19 mouse cellular contexts compared by ENCODE assay signal in genomic region chr8:122658149-122658806, GRCm38 (mm10). TPM values are rescaled to one million over a fixed set of nuclear protein-coding genes. Genes with fewer than 3 reads are reported as not detected.
DNase-seq lines count a peak whose midpoint lies in the region; ATAC-seq and TF ChIP-seq lines count a peak whose summit lies in the region.
"Had no signal": no experiment of that assay in that cellular context is flagged by ENCODE, and none has a peak within 500 bp of the region (broad histone marks: within the 10 kb centered on the region; RNA-seq: fewer than 3 reads in every experiment).

No protein-coding gene starts in this region.

- intact Hi-C loops in heart, postnatal 14 days (cut with DNase I): no loop called here

- peak overlapping the region; percentile 34; the same call in 1 of the 2 replicates for H3K27ac ChIP-seq in heart, embryonic 16.5 days (ENCODE audit: low read length)
- H3K27ac ChIP-seq in embryonic facial prominence, embryonic 10.5 days (replicated peaks): peak overlapping the region; percentile 85
- peak overlapping the region; percentile 86 for H3K27ac ChIP-seq in limb, embryonic 13.5 days
- no peak overlapping the region for H3K27ac ChIP-seq in layer of hippocampus, adult 2 months
- no peak overlapping the region for H3K27ac ChIP-seq in midbrain, embryonic 13.5 days
- H3K27ac ChIP-seq: heart, embryonic 13.5 days; liver, embryonic 13.5 days had no signal

- no peaks in the 10 kb centered on the region for H3K27me3 ChIP-seq in heart, embryonic 16.5 days (ENCODE audit: control insufficient read depth, insufficient read depth, low read length)
- H3K27me3 ChIP-seq in embryonic facial prominence, embryonic 10.5 days (replicated peaks; ENCODE audit: low read depth, poor library complexity, severe bottlenecking): peaks cover 27% of the 10 kb centered on the region
- no peaks in the 10 kb centered on the region for H3K27me3 ChIP-seq in limb, embryonic 13.5 days
- no peaks in the 10 kb centered on the region for H3K27me3 ChIP-seq in midbrain, embryonic 13.5 days
- H3K27me3 ChIP-seq: liver, embryonic 13.5 days had no signal

- no peak overlapping the region for H3K9ac ChIP-seq in heart, embryonic 16.5 days (ENCODE audit: low read length)
- H3K9ac ChIP-seq in limb, embryonic 13.5 days: no peak overlapping the region
- H3K9ac ChIP-seq in midbrain, embryonic 13.5 days (replicated peaks): no peak overlapping the region
- H3K9ac ChIP-seq: heart, embryonic 13.5 days; liver, embryonic 13.5 days had no signal

- 67% methylated on average over 10 of the region's 10 CpGs for WGBS in heart, embryonic 16.5 days
- WGBS in embryonic facial prominence, embryonic 10.5 days: 33% methylated on average over 10 of the region's 10 CpGs
- WGBS in limb, embryonic 13.5 days: 17% methylated on average over 10 of the region's 10 CpGs
- 72% methylated on average over 10 of the region's 10 CpGs for WGBS in midbrain, embryonic 13.5 days

- ATAC-seq in heart, embryonic 16.5 days (replicated peaks; ENCODE audit: extremely low read depth, insufficient read depth, low FRiP score): no peak
- peak; percentile 65 for ATAC-seq in limb, embryonic 13.5 days (ENCODE audit: low FRiP score, low read depth)
- no peak for ATAC-seq in midbrain, embryonic 13.5 days
- ATAC-seq: midbrain, embryonic 16.5 days had no signal

- H3K9me3 ChIP-seq in heart, embryonic 16.5 days (replicated peaks; ENCODE audit: control insufficient read depth, low read length): no peaks in the 10 kb centered on the region
- no peaks in the 10 kb centered on the region for H3K9me3 ChIP-seq in embryonic facial prominence, embryonic 10.5 days
- no peaks in the 10 kb centered on the region for H3K9me3 ChIP-seq in limb, embryonic 13.5 days
- no peaks in the 10 kb centered on the region for H3K9me3 ChIP-seq in midbrain, embryonic 13.5 days
- H3K9me3 ChIP-seq: heart, embryonic 13.5 days; liver, embryonic 13.5 days had no signal

- no peak for TF ChIP-seq CTCF in layer of hippocampus, adult 2 months (conservative IDR thresholded peaks at IDR 0.05)

- H3K4me3 ChIP-seq in heart, embryonic 16.5 days (ENCODE audit: low read length): no peak overlapping the region
- peak overlapping the region; percentile 37 for H3K4me3 ChIP-seq in embryonic facial prominence, embryonic 10.5 days
- H3K4me3 ChIP-seq in limb, embryonic 13.5 days: no peak overlapping the region; the same call in 1 of the 2 replicates
- H3K4me3 ChIP-seq in layer of hippocampus, adult 2 months: no peak overlapping the region
- H3K4me3 ChIP-seq in midbrain, embryonic 13.5 days (replicated peaks): no peak overlapping the region
- H3K4me3 ChIP-seq: erythroblast, embryonic 14.5 days; heart, embryonic 13.5 days; liver, embryonic 13.5 days had no signal

- no peak for DNase-seq in heart, postnatal 14 days
- peak; percentile 63 for DNase-seq in NIH3T3 (ENCODE audit: low read depth)
- DNase-seq in embryonic facial prominence, embryonic 10.5 days (ENCODE audit: low spot score): peak; percentile 87
- no peak for DNase-seq in layer of hippocampus, adult 2 months (ENCODE audit: low spot score in 2 of 2)
- DNase-seq: cerebellum, adult 9-11 months; kidney, postnatal 36 days; liver, embryonic 13.5 days; lung, postnatal 36 days; right cerebral cortex, postnatal 14 days; thymus, postnatal 14 days had no signal

- H3K36me3 ChIP-seq in heart, embryonic 16.5 days (ENCODE audit: control insufficient read depth, insufficient read depth): no peaks in the 10 kb centered on the region
- no peaks in the 10 kb centered on the region for H3K36me3 ChIP-seq in embryonic facial prominence, embryonic 10.5 days (replicated peaks)
- no peaks in the 10 kb centered on the region for H3K36me3 ChIP-seq in limb, embryonic 13.5 days
- H3K36me3 ChIP-seq in midbrain, embryonic 13.5 days: no peaks in the 10 kb centered on the region
- H3K36me3 ChIP-seq: heart, embryonic 13.5 days had no signal

- H3K4me1 ChIP-seq in heart, embryonic 16.5 days (ENCODE audit: control insufficient read depth, insufficient read depth, low read length): peaks cover 42% of the 10 kb centered on the region
- peaks cover 81% of the 10 kb centered on the region for H3K4me1 ChIP-seq in embryonic facial prominence, embryonic 10.5 days
- H3K4me1 ChIP-seq in limb, embryonic 13.5 days: peaks cover 77% of the 10 kb centered on the region
- peaks cover 41% of the 10 kb centered on the region for H3K4me1 ChIP-seq in midbrain, embryonic 13.5 days (replicated peaks)

- no peak overlapping the region for H3K4me2 ChIP-seq in heart, embryonic 16.5 days (ENCODE audit: low read depth, low read length)
- peak overlapping the region; percentile 50 for H3K4me2 ChIP-seq in limb, embryonic 13.5 days (replicated peaks)
- no peak overlapping the region for H3K4me2 ChIP-seq in midbrain, embryonic 13.5 days (replicated peaks)
- H3K4me2 ChIP-seq: heart, embryonic 13.5 days; liver, embryonic 13.5 days had no signal

RNA-seq across cellular contexts. Expression of gene Pabpn1l, which starts 35.7 kb away (rescaled TPM):
- not detected in 2 replicates for polyA plus RNA-seq in heart, embryonic 16.5 days (2015; fragmentation: Nextera tagmentation; extraction: Ambion mirVana)
- total RNA-seq in heart, postnatal 14 days (2021): under 1 TPM in 1 of 2 experiments, not detected in 1; 0.20 TPM
- 0.30 TPM in 1 of 2 replicates, not detected in the other for polyA plus RNA-seq in embryonic facial prominence, embryonic 10.5 days (2016; fragmentation: Nextera tagmentation; extraction: Ambion mirVana)
- polyA plus RNA-seq in limb, embryonic 13.5 days (2015; fragmentation: Nextera tagmentation; extraction: Ambion mirVana): not detected in 2 replicates
- under 1 TPM in 1 of 2 experiments, not detected in 1; 0.52 TPM for total RNA-seq in layer of hippocampus, adult 2 months (2021)
- polyA plus RNA-seq in midbrain, embryonic 13.5 days (2015; fragmentation: Nextera tagmentation; extraction: Ambion mirVana): not detected in 2 replicates
- total RNA-seq: gastrocnemius, adult 18-20 months; left cerebral cortex, adult 8-10 months had no signal
- polyA plus RNA-seq: erythroblast, embryonic 14.5 days; heart, embryonic 13.5 days; intestine, embryonic 14.5 days; liver, embryonic 13.5 days; midbrain, embryonic 16.5 days had no signal

RNA-seq across cellular contexts. Expression of gene Cbfa2t3, which starts 40.6 kb away (rescaled TPM):
- 4.6 and 4.8 TPM in 2 replicates for polyA plus RNA-seq in heart, embryonic 16.5 days (2015; fragmentation: Nextera tagmentation; extraction: Ambion mirVana)
- total RNA-seq in heart, postnatal 14 days (2021): 10 to 100 TPM; 22.1 to 25.3 TPM
- 1.7 and 2.3 TPM in 2 replicates for polyA plus RNA-seq in embryonic facial prominence, embryonic 10.5 days (2016; fragmentation: Nextera tagmentation; extraction: Ambion mirVana)
- polyA plus RNA-seq in limb, embryonic 13.5 days (2015; fragmentation: Nextera tagmentation; extraction: Ambion mirVana): 4.3 and 4.8 TPM in 2 replicates
- 10 to 100 TPM; 38.0 to 49.8 TPM for total RNA-seq in layer of hippocampus, adult 2 months (2021)
- 20.2 and 20.9 TPM in 2 replicates for polyA plus RNA-seq in midbrain, embryonic 13.5 days (2015; fragmentation: Nextera tagmentation; extraction: Ambion mirVana)

RNA-seq across cellular contexts. Expression of gene Trappc2l, which starts 46.8 kb away (rescaled TPM):
- polyA plus RNA-seq in heart, embryonic 16.5 days (2015; fragmentation: Nextera tagmentation; extraction: Ambion mirVana): 58.2 and 60.1 TPM in 2 replicates
- total RNA-seq in heart, postnatal 14 days (2021): 10 to 100 TPM; 45.9 to 57.2 TPM
- polyA plus RNA-seq in embryonic facial prominence, embryonic 10.5 days (2016; fragmentation: Nextera tagmentation; extraction: Ambion mirVana): 49.6 and 54.9 TPM in 2 replicates
- polyA plus RNA-seq in limb, embryonic 13.5 days (2015; fragmentation: Nextera tagmentation; extraction: Ambion mirVana): 49.6 and 55.6 TPM in 2 replicates
- 10 to 100 TPM; 77.3 to 88.6 TPM for total RNA-seq in layer of hippocampus, adult 2 months (2021)
- 98.5 and 102 TPM in 2 replicates for polyA plus RNA-seq in midbrain, embryonic 13.5 days (2015; fragmentation: Nextera tagmentation; extraction: Ambion mirVana)

RNA-seq across cellular contexts. Expression of gene Galns, which starts 47.0 kb away (rescaled TPM):
- polyA plus RNA-seq in heart, embryonic 16.5 days (2015; fragmentation: Nextera tagmentation; extraction: Ambion mirVana): 10.0 and 10.4 TPM in 2 replicates
- total RNA-seq in heart, postnatal 14 days (2021): 1 to 10 TPM; 3.5 to 4.1 TPM
- polyA plus RNA-seq in embryonic facial prominence, embryonic 10.5 days (2016; fragmentation: Nextera tagmentation; extraction: Ambion mirVana): 4.6 and 5.2 TPM in 2 replicates
- polyA plus RNA-seq in limb, embryonic 13.5 days (2015; fragmentation: Nextera tagmentation; extraction: Ambion mirVana): 9.0 and 9.7 TPM in 2 replicates
- 10 to 100 TPM; 11.8 to 13.9 TPM for total RNA-seq in layer of hippocampus, adult 2 months (2021)
- polyA plus RNA-seq in midbrain, embryonic 13.5 days (2015; fragmentation: Nextera tagmentation; extraction: Ambion mirVana): 3.9 and 4.7 TPM in 2 replicates

Comparison
In these comparisons a context has a peak if more than half of its experiments do, and no peak if none do; other contexts are left out.
1. H3K27ac ChIP-seq: peak in heart, embryonic 16.5 days (single experiment), embryonic facial prominence, embryonic 10.5 days (single experiment) and limb, embryonic 13.5 days (single experiment); none in layer of hippocampus, adult 2 months (single experiment) and midbrain, embryonic 13.5 days (single experiment).
2. DNase-seq: peak in NIH3T3 (single experiment) and embryonic facial prominence, embryonic 10.5 days (single experiment); none in heart, postnatal 14 days (0 of 2) and layer of hippocampus, adult 2 months (0 of 2).